Mouse (Mus musculus): Measurements from ENCODE around the gene Scarf2.

Scarf2 gene

DNA sequence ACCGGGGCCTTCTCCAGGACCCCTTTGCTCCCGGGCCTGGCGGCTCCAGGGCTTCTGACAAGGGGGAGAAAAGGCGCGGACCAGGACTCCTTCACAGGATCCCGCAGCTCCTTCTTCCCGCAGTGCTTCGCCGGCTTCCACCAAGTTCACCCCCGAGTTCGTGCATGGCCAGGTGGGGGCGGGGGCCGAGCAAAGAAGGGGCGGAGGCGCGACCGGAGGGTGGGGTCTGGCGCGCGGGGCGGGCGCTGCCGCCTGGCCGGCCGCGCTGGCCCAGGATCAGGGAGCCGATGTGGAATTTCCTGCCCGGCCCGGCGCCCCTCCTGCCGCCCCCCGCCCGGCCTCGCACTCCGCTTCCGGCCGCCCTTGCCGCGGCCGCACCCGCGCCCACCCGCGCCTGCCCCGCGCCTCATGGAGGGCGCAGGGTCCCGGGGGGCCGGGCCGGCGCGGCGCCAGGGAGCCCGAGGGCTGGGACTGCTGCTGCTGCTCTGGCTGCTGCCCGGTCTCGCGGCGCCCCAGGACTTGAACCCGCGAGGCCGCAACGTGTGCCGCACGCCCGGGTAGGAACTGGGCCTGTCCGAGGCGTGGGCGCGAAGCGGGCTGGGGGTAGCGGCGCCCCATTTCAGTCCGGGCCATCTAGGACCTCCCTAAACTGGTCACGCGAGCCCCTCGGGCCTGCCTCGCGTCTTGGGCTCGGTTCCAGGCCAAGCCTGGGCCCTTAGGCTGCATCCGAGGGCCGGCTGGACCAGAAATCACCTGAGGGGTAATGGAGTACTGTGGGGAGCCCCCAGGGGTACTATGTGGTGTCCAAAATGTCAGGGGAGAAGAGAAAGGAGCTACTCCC is at the start of gene Scarf2:
TSS of gene Scarf2 (plus strand) at position 312 of the 841 bp plus-strand sequence.
- no peak for DNase-seq (ENCODE audit: low read depth, low spot score)

DNA sequence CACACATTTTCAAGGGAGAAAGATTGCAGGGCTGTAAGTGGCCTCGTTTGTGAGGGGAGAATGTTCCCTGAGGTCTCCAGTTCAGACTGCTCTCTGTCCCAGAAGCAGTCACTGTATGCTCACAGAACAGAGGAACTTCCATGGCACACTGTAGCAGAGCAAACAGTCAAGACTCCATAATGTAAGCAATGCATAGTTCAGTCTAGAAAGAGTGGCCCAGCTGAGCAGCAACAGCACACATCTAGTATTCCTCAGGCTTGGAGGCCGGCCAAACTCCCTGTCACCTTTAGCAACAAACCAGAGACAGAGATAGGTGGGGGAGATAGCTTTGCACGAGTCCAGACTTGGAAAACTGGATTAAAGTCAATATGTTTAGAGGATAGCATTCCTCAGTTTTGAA is 44.1 kb upstream of the Scarf2 start:
- no peak for DNase-seq (ENCODE audit: low read depth, low spot score)

DNA sequence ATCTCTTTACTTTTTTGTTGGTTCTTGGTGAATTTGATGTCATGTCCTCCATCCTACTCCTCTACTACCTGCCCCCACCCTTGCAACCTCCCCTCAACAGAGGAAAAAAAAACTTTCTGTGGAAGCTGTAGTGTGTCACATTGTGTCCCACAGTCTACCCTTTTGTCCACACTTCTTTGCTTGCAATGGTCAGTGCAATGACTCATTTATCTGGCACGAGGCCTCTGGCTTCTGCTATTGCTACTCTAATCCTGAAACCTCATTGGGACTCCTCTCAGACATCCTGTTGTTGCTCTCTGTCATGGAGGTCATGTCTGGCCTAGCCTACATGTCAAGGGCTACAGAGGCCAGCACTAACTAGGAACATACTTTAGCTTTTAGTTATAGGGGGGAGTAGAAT is 43.4 kb upstream of the Scarf2 start:
- no peak for DNase-seq (ENCODE audit: low read depth, low spot score)

DNA sequence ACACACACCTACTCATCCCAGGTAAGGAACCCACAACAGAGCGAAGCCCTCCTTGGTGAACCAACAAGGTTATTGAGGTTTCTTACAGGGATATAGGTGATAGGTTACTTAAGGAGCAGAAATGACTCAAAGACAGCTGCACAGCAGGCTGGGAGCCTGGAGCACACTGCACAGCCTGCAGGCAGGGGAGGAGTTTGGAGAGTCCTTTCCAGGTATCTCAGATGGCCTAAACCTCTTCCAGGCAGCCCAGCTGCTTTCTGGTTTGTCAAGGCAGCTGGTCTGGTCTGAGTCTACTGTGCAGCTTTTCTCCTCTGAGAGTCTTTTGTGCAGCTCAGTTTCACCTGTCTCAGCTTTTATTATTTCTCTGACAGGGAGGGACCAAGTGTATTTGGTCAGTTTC is 39.3 kb upstream of the Scarf2 start:
- no peak for DNase-seq (ENCODE audit: low read depth, low spot score)

DNA sequence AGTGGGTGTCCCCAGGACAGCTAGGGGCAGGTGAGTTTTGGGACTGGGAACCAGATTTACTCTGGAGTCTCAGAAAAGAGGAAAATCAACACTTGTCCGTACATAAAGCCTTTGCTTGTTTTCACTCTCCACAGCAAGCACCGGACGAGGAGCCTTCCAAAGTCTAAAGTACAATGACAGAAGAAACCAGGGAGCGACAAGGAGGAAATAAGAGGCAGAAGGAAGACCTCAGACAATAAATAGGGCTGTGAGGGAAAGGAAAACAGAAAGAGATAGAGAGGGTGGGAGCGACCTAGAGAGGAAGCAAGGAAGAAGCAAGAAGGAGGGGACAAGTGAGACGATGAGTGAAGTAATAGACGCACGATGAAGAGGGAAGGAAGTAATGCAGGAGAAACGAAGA is 38.2 kb upstream of the Scarf2 start:
- no peak for DNase-seq (ENCODE audit: low read depth, low spot score)

DNA sequence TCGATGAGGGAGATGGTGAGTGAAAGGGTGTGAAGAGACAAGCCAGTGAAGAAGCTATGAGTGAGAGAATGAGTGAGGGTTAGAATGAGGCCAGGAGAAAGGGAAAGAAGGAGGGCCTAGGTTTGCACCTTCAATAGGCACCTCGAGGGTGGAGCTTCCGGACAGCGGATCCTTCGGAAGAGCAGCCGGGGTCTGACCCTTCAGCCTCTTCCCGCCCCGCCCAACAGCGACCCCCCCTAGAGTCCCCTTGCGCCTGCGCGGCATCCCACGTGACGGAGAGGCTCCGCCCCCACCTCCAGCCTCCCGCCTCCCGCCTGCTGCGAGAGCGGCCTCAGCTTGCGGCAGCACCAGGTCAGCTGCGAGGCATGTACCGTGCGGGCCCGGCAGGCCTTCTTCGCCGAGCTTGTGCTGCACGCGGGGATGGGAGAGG is 37.7 kb upstream of the Scarf2 start, which contains the start of gene Klhl22:
TSS of gene Klhl22 (plus strand) at position 275 of the 430 bp plus-strand sequence.
- peak; percentile 86 for DNase-seq (ENCODE audit: low read depth, low spot score)

DNA sequence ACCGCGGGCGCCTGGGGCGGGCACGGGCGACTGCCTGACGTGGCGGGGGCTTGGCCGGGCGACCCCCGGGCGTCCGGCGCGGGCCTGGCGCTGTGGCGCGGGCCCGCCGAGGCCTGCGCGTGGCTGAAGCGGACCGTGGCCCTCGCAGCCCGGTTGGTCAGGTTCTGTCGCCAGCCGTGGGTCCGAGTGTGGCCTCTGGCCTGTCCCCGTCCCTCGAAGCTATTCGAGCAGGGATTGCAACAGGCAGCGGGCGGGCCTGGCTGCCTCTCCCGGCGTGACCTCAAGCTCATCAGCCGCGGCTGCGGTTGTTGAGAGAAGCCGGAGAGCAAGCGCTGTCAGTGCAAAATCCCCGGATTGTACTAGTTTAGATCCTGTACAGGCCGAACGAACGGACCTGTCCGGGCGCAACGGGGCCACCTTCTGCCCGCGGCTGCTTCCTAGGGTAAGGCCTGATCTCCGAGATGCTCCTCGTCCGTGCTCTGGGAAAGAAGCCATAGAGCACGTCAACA is 37.2 kb upstream of the Scarf2 start:
- DNase-seq (ENCODE audit: low read depth, low spot score) = peak; percentile 26

DNA sequence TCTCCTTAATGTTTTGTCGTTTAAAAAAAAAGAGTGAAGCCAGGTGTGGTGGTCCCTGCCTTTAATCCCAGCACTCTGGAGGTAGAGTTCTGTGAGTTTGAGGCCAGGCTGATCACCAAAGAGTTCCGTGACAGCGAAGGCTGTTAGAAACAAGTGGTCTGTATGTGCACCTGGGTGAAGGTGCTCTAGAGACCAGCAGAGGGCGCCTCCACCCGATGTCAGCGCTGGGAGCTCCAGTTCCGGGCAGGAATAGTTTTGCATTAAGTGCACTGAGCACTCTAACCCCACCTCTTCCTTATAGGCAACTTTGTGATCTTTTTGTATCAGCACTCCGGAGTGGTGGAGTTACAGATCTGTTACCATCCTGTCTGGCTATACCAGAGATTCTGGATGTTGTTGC is 36.4 kb upstream of the Scarf2 start:
- no peak for DNase-seq (ENCODE audit: low read depth, low spot score)

DNA sequence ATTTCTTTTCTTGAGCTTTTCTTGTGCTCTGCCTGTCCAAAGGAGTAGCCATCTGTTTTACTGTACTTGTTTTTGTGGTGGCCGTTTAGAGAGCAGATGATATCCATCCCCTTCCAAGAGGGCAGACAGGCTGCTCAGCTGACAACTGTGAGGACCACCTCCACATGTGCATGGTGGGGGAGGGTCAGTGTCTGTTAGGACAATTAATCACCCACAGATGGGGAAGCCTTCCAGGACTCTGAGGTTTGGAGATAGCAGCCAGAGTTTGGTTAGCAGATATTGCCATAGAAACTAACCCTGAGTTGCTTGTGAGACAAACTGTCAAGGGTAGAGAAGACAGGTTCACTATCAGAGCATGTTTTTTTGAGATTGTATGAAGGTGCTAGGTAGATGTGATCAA is 36.0 kb upstream of the Scarf2 start:
- no peak for DNase-seq (ENCODE audit: low read depth, low spot score)

DNA sequence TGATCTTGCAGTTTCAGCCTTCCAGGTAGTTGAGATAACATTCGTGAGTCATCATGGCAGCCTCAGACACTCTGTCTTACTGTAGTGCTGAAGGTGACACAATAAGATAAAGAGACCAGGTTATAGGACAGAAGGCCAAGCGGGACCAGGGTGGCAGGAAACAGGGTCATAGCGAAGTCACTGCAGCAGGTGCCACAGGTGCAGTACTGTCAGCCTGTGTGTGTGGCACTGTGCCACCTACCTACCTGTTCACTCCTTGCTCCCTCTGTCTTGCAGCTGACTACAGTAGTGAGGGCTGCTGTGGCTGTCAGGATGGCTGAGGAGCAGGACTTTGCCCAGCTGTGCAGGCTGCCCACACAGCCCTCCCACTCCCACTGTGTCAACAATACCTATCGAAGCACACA is 33.0 kb upstream of the Scarf2 start:
- no peak for DNase-seq (ENCODE audit: low read depth, low spot score)

DNA sequence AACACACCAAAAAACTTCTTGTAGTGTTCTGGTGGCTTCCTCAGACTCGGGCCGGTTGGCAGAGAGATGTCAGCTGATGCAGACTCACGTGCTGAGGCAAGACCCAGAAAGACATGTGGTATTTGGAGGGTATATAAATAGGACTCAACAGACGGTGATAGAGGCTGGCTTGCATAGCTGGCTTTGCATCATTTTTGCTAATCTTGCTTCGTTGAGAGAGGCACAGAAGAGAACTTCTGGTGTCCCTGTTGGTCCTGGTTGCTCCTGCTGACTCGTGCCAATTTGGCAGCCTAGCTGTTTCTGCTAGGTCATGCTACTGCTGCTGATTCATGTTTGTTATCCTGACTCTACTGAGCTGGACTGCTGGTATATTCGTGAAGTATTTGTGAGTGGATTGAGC is 28.2 kb upstream of the Scarf2 start:
- peak; percentile 29 for DNase-seq (ENCODE audit: low read depth, low spot score)

DNA sequence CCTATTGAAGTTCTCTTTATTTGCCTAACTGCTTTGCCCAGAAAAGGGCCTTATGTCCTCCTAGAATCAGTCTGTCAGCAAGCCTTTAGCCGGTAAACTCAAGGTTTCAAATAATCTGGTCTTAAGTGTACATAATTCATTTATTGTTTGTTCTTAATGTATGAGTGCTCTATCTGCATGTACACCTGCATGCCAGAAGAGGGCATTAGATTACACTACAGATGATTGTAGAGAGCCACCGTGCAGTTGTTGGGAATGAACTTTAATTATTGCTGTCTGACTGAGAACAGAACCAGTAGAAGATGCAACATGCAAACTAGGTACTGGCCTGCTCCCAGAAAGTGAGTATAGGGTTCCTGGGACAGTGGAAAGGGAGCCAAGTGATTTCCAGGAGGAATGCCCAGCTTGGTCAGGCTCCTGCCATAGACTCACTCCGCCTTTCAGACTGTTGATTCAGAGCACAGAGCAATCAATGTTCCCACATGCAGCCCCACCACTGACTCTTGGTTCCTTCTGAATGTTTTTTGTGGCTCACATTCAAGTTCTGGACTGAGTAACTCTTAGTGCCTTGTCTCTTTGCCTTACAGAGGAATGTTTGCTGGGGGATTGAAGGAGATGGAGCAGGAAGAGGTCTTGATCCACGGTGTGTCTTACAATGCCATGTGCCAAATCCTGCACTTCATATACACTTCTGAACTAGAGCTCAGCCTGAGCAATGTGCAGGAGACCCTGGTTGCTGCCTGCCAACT is 25.8 kb upstream of the Scarf2 start:
- DNase-seq (ENCODE audit: low read depth, low spot score) = no peak

DNA sequence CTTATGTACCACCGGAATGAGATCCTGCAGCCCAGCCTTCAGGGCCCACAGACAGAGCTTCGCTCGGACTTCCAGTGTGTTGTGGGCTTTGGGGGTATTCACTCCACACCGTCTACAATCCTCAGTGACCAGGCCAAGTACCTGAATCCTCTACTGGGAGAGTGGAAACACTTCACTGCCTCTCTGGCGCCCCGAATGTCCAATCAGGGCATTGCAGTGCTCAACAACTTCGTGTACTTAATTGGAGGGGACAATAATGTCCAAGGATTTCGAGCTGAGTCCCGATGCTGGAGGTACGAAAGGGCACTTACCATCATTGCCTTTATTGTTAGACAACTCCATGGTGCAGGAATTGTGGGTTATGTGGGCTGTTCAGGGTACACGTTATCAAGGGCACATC is 20.3 kb upstream of the Scarf2 start:
- no peak for DNase-seq (ENCODE audit: low read depth, low spot score)

DNA sequence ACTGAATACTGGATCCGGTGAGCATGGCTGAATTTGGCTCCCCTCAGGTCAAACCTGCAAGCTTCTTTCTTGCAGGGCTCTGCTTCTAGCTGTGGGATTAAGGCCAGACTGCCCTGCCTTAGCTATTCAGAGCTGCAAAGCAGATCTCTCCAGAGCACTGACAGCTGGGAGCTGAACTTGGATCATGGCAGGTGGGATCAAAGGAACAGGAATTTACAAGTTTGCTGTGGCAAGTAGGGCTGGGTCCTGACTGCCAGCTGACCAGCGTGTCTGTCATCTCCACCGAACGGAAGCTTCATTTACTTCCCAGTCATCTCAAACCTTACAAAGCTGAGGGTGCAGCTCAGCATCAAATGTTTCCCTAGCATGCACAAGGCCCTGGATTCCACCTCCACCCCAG is 18.9 kb upstream of the Scarf2 start:
- DNase-seq (ENCODE audit: low read depth, low spot score) = no peak

DNA sequence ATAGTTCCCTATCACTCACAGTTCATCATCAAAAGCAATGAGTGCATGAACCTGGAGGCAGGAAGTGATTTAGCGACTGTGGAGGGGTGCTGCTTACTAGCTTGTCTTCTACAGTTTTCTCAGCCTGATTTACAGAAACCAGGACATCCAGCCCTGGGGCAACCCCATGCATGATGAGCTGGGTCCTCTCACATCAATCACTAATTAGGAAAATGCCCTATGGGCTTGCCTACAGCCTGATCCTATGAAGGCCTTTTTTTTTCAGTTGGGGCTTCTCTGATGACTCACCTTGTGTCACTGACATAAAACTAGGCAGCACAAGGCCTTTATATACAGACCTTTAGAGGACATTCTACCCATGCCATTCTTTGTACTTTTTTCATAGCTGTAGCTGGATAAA is 17.4 kb upstream of the Scarf2 start:
- no peak for DNase-seq (ENCODE audit: low read depth, low spot score)

DNA sequence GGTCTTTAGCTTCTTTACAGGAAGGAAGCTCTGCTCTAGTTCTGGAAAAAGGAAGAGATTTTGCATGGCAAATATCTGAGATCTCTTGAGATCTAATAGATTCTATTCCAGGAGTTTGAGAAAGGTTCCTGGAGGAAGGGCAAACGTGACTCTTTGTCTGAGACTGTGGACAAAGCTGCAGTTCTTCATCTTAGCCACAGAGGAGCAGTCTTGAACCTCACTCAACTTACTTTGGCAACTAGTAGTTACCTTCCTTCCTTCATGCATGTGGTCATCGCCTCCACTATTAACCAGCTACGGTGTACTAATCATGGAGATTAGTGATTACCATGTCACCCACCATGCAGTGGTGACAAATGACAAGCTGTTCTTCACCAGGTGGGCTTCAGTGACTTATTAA is 11.7 kb upstream of the Scarf2 start:
- no peak for DNase-seq (ENCODE audit: low read depth, low spot score)

DNA sequence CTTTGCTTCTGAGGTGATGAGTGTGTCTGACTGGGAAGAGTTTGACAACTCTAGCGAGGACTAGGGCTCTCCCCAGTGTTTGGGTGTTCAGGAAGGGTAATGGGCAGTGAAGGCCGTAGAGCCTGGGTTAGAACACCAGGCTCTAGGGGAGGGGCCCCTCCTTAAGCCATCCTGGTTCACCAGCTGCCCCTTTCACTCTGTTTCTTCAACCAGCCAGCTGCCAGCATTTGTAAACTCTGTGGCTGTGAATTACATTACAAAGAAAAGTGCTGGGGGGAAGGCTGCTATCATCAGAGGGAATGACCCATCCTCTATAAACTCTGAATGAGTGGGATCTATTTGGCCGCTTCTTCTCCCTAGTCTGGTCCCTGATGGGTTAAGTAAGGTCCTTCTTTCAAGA is 4.4 kb upstream of the Scarf2 start:
- DNase-seq (ENCODE audit: low read depth, low spot score) = no peak

DNA sequence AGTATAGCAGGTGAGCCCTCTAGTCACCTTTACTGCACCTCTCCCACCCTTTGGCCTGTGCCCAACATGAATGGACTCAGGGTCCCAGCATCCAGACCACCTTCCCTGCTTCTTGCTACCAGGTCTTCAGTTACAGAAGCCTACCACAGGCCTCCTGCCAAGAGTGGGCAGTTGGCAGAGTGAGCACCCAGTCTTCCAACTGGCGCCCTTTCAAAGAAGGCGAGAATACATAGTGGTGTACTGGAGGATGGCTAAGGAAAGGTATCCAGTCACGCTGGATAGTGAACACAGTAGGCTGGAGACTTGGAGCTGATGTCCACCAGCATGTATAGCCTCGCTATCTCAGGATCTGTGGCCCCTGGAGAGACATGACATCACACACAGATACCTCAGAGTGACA is 3.0 kb upstream of the Scarf2 start:
- no peak for DNase-seq (ENCODE audit: low read depth, low spot score)

DNA sequence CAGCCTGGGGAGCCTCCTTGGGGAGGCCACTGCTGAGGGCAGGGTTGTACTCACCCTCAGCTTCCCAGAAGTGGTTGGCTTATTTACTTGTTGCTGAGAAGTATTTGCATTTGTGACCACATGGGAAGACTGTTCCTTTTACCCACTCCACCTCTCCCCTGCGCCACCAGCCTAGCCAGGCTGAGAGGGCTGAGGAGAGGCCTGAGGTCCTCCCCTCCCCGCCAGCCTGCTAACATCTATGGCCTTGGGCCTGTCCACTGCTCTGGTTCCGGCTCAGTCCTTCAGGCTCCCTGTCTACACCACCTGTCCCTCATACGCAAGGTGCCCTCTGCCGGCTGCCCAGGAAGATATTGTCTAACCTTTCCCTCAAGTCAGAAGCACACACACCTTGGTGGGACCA is 1.4 kb upstream of the Scarf2 start:
- DNase-seq (ENCODE audit: low read depth, low spot score) = no peak

DNA sequence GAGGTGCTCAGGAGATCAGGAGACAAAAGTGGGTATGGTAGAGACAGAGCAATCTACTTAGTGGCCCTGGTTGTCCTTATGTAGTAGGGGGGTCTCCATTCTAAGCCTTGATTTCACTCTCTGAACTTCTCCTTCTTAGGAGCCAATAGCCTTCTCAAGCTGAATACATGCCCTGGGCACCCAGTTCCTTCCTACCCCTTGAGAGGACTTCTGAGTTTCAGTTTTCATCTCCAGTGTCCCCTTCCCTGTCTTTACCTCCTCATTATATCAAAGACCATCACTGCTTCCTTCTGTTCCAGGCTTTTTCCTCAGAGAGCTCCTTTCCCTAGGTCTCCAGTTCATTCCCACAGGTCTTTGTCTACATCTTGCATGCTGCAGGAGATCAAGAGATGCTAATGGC is 563 bp upstream of the Scarf2 start:
- DNase-seq (ENCODE audit: low read depth, low spot score) = no peak

DNA sequence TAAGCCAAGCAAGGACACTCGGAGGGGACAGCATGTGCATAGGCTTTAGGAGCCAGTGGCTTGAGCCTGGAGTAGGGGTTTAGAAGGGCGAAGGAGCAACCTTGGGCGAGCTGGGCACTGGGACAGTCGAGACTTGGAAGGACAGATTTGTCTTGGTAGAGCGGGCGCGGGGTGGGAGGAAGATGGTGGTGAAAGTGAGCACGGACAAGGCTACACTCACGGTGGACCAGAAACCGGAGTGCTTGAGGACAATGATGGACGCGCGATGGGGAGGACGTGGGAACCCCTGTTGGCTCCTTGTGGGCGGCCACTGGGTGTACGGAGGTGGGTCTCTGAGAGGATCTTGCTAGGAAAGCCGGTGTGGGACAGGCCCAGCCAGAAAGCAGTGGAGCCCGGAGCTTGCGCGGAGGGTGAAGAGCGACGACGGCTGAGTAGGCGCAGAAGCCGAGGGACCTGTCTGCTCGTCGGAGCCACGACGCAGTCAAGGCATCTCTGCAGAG is 780 bp downstream of the Scarf2 start:
- no peak for DNase-seq (ENCODE audit: low read depth, low spot score)

DNA sequence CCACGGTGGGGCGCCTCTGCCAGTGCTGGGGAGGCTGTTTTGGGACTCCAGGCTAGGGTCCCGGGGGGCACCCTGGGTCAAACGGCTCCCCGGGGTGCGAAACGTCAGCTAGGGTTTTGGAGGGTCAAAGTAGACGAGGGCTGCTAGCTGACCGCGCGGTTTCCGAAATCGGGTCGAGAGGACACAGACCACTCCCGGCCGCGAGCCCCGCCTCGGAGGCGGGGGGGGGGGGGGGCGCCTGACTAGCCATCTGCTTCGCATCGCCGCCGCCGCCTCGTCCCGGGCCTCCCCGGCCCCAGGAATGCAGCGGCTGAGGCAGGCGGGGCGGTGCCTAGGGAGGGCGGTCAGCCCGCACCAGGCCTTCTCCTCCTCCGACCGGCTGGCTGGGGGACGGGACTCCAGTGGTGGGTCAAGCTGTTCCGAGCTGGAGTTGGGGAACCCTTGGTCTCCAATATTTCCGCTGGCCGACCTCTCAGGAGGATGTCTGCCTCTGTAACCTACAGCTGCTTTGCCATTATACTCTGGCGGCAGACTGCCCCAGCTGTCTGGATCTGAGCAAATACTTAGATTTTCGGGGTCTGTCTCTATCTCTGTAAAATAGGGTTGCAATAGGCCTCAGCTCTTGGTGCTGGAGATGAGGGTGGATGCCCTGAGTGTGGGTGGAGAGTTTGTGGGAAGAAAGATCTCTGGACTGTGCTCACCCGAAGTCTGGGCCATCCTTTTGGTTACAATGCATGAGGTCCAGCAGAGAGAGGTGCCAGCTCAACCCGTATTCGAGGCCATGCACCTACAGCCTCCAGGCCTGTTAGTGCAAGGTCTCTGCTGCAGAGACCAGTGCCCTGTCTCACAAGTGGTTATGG is 1.5 kb downstream of the Scarf2 start:
- DNase-seq (ENCODE audit: low read depth, low spot score) = no peak
